ENCODE assay signal across 8 mouse cellular contexts in the genomic region with DNA sequence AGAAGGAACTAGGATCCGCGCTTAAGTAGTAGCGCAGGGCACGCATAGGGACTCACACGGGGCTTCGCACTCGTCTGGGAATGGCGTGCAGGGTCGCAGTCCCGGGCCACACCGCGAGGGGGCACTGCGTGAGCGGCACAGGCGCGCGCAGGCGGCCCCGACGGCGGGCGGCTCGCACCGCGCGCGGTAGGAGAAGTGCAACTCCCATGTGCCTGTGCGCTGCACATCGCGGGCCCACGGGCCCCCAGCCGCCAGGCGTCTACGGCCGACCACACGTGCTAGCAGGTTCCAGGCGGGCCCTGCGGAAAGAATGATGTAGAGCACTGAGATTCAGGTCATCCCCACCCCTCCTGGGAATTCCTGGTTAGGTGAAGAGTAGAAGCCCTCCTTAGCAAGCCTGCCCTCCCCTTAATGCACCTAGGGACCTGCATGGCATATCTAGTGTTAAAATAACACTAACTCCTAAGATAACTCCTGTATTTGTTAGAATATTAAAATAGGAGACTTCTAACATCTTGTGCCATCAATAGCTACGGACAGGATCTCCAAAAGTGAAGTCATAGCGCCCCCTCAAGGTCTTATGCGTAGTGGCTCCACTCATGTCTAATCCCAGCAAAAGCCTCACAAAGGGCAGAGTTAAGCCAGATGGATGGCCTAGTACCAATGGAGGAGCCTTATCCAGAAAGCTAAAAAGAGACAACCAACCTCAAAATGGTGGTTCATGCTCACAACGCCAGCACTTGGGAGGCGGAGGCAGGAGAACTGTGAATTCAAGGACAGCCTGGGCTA. TPM values are rescaled to one million over a fixed set of nuclear protein-coding genes. Genes with fewer than 3 reads are reported as not detected.
DNase-seq lines count a peak whose midpoint lies in the region; ATAC-seq and TF ChIP-seq lines count a peak whose summit lies in the region.

No protein-coding gene starts in this region.

- no peak overlapping the region for H3K9ac ChIP-seq in MEL (ENCODE audit: control insufficient read depth, low read depth, low read length, poor library complexity, severe bottlenecking)
- peak overlapping the region; percentile 24 for H3K9ac ChIP-seq in hindbrain, embryonic 12.5 days
- peak overlapping the region; percentile 61 for H3K9ac ChIP-seq in midbrain, embryonic 13.5 days (replicated peaks)

- peak overlapping the region; percentile 62 for H3K4me2 ChIP-seq in hindbrain, embryonic 12.5 days (replicated peaks)
- H3K4me2 ChIP-seq in midbrain, embryonic 13.5 days (replicated peaks): peak overlapping the region; percentile 77

- H3K4me3 ChIP-seq in MEL (ENCODE audit: control insufficient read depth in 1 of 2, insufficient read depth in 1 of 2, low read depth in 2 of 2, low read length in 2 of 2): no peak overlapping the region
- peak overlapping the region; percentile 25 for H3K4me3 ChIP-seq in hindbrain, embryonic 12.5 days
- peak overlapping the region; percentile 63 for H3K4me3 ChIP-seq in midbrain, embryonic 13.5 days (replicated peaks)

- TF ChIP-seq EP300 in MEL (IDR thresholded peaks at IDR 0.05; ENCODE audit: low read depth in 1 of 2, low read length in 2 of 2): no peak

- TF ChIP-seq RAD21 in MEL (IDR thresholded peaks at IDR 0.05; ENCODE audit: low read depth, low read length): peak; percentile 96

- no peak for TF ChIP-seq POLR2A in MEL (IDR thresholded peaks at IDR 0.05; ENCODE audit: control insufficient read depth in 1 of 2, insufficient read depth in 1 of 2, low read depth in 1 of 2, low read length in 2 of 2, poor library complexity in 1 of 2)

- H3K36me3 ChIP-seq in MEL (ENCODE audit: control insufficient read depth in 1 of 2, insufficient read depth in 2 of 2, low read length in 2 of 2): no peaks in the 10 kb centered on the region
- H3K36me3 ChIP-seq in hindbrain, embryonic 12.5 days: no peaks in the 10 kb centered on the region
- H3K36me3 ChIP-seq in midbrain, embryonic 13.5 days: no peaks in the 10 kb centered on the region

- no peaks in the 10 kb centered on the region for H3K27me3 ChIP-seq in MEL (ENCODE audit: control insufficient read depth in 1 of 2, insufficient read depth in 2 of 2, low read length in 2 of 2)
- peaks cover 55% of the 10 kb centered on the region for H3K27me3 ChIP-seq in hindbrain, embryonic 12.5 days
- peaks cover 22% of the 10 kb centered on the region for H3K27me3 ChIP-seq in midbrain, embryonic 13.5 days

- TF ChIP-seq CTCF in MEL (IDR thresholded peaks at IDR 0.05 in 2 of 3, conservative IDR thresholded peaks at IDR 0.05 in 1 of 3; ENCODE audit: control insufficient read depth in 1 of 3, insufficient read depth in 1 of 3, low read depth in 2 of 3, low read length in 3 of 3, poor library complexity in 1 of 3, severe bottlenecking in 1 of 3): peak; percentile 53 to 92 (median 57)

- 15% methylated on average over 43 of the region's 43 CpGs for WGBS in hindbrain, embryonic 12.5 days
- 10% methylated on average over 43 of the region's 43 CpGs for WGBS in midbrain, embryonic 13.5 days

- no peaks in the 10 kb centered on the region for H3K4me1 ChIP-seq in MEL (ENCODE audit: control insufficient read depth in 1 of 2, insufficient read depth in 2 of 2, low read length in 2 of 2)
- peaks cover 42% of the 10 kb centered on the region for H3K4me1 ChIP-seq in hindbrain, embryonic 12.5 days
- peaks cover 65% of the 10 kb centered on the region for H3K4me1 ChIP-seq in midbrain, embryonic 13.5 days (replicated peaks)

- DNase-seq in cerebellum, adult 11 months: peak; percentile 46
- DNase-seq in MEL (ENCODE audit: low read depth, low spot score): peak; percentile 77
- DNase-seq in embryo, embryonic 11 days: peak; percentile 87
- peak; percentile 52 for DNase-seq in left cerebral cortex, postnatal 4 days
- peak; percentile 58 for DNase-seq in thymus, postnatal 4 days

- H3K79me2 ChIP-seq in MEL (ENCODE audit: control insufficient read depth, insufficient read depth, low read length, poor library complexity): no peaks in the 10 kb centered on the region

- intact Hi-C loops in left cerebral cortex, postnatal 4 days (cut with DNase I): no loop called here

- H3K9me3 ChIP-seq in MEL (replicated peaks; ENCODE audit: insufficient read depth, low read length): no peaks in the 10 kb centered on the region
- H3K9me3 ChIP-seq in hindbrain, embryonic 12.5 days (replicated peaks): no peaks in the 10 kb centered on the region
- H3K9me3 ChIP-seq in midbrain, embryonic 13.5 days: no peaks in the 10 kb centered on the region

- H3K27ac ChIP-seq in MEL (ENCODE audit: control insufficient read depth, low read depth, low read length): no peak overlapping the region
- H3K27ac ChIP-seq in hindbrain, embryonic 12.5 days: peak overlapping the region; percentile 31; the same call in 1 of the 2 replicates
- H3K27ac ChIP-seq in midbrain, embryonic 13.5 days: peak overlapping the region; percentile 62

- no peak for ATAC-seq in cerebellum, adult (ENCODE audit: insufficient number of reproducible peaks, low FRiP score, low TSS enrichment)
- peak; percentile 22; the same call in 1 of the 2 replicates for ATAC-seq in hindbrain, embryonic 12.5 days (ENCODE audit: low FRiP score)
- ATAC-seq in midbrain, embryonic 13.5 days: peak; percentile 18; the same call in 1 of the 2 replicates

TF ChIP-seq in MEL, 35 proteins besides CTCF, POLR2A, EP300 and RAD21:
- TF ChIP-seq ZMIZ1 (IDR thresholded peaks at IDR 0.05; ENCODE audit: low read depth, low read length): no peak
- TF ChIP-seq SIN3A (IDR thresholded peaks at IDR 0.05; ENCODE audit: low read length): 0 out of 2 replicates have a peak, but pooled peaks have one; percentile 14
- no peak for TF ChIP-seq MXI1 (IDR thresholded peaks at IDR 0.05; ENCODE audit: low read depth, low read length)
- TF ChIP-seq ZC3H11A (IDR thresholded peaks at IDR 0.05; ENCODE audit: low read depth, low read length): peak; percentile 84
- peak; percentile 83 for TF ChIP-seq SMC3 (IDR thresholded peaks at IDR 0.05; ENCODE audit: low read depth, low read length)
TF ChIP-seq in MEL: peak in this region for 3.

RNA-seq across cellular contexts. Expression of a gene that starts 3.0 kb away (rescaled TPM):
- total RNA-seq in MEL (2012; rRNA removed): 0.15 and 0.16 TPM in 2 replicates
- polyA plus RNA-seq in MEL (2012; ENCODE audit: insufficient read depth in 1 of 2, insufficient read length in 2 of 2, low read depth in 1 of 2, low replicate concordance in 2 of 2, missing spikeins in 1 of 2): under 1 TPM in 1 of 2 experiments, not detected in 1; 0.57 TPM
- 56.6 and 58.9 TPM in 2 replicates for polyA plus RNA-seq in hindbrain, embryonic 12.5 days (2016; fragmentation: Nextera tagmentation; extraction: Ambion mirVana)
- total RNA-seq in left cerebral cortex, postnatal 4 days (2021): 1 to 10 TPM; 6.9 to 8.1 TPM
- 29.3 and 41.5 TPM in 2 replicates for polyA plus RNA-seq in midbrain, embryonic 13.5 days (2015; fragmentation: Nextera tagmentation; extraction: Ambion mirVana)

RNA-seq across cellular contexts. Expression of a gene that starts 8.0 kb away (rescaled TPM):
- not detected in 2 replicates for total RNA-seq in MEL (2012; rRNA removed)
- polyA plus RNA-seq in MEL (2012; ENCODE audit: insufficient read depth in 1 of 2, insufficient read length in 2 of 2, low read depth in 1 of 2, low replicate concordance in 2 of 2, missing spikeins in 1 of 2): not detected
- polyA plus RNA-seq in hindbrain, embryonic 12.5 days (2016; fragmentation: Nextera tagmentation; extraction: Ambion mirVana): 0.34 and 0.82 TPM in 2 replicates
- 1 to 10 TPM; 1.1 to 1.3 TPM for total RNA-seq in left cerebral cortex, postnatal 4 days (2021)
- polyA plus RNA-seq in midbrain, embryonic 13.5 days (2015; fragmentation: Nextera tagmentation; extraction: Ambion mirVana): 0.44 and 1.00 TPM in 2 replicates

RNA-seq across cellular contexts. Expression of a gene that starts 12.8 kb away (rescaled TPM):
- 142 and 167 TPM in 2 replicates for total RNA-seq in MEL (2012; rRNA removed)
- 100 to 1,000 TPM in 1 of 2 experiments, not detected in 1; 216 TPM for polyA plus RNA-seq in MEL (2012; ENCODE audit: insufficient read depth in 1 of 2, insufficient read length in 2 of 2, low read depth in 1 of 2, low replicate concordance in 2 of 2, missing spikeins in 1 of 2)
- 142 and 160 TPM in 2 replicates for polyA plus RNA-seq in hindbrain, embryonic 12.5 days (2016; fragmentation: Nextera tagmentation; extraction: Ambion mirVana)
- 10 to 100 TPM; 59.7 to 66.7 TPM for total RNA-seq in left cerebral cortex, postnatal 4 days (2021)
- polyA plus RNA-seq in midbrain, embryonic 13.5 days (2015; fragmentation: Nextera tagmentation; extraction: Ambion mirVana): 153 TPM in 2 replicates

RNA-seq across cellular contexts. Expression of a gene that starts 21.5 kb away (rescaled TPM):
- total RNA-seq in MEL (2012; rRNA removed): 3.2 TPM in 2 replicates
- polyA plus RNA-seq in MEL (2012; ENCODE audit: insufficient read depth in 1 of 2, insufficient read length in 2 of 2, low read depth in 1 of 2, low replicate concordance in 2 of 2, missing spikeins in 1 of 2): 1 to 10 TPM in 1 of 2 experiments, not detected in 1; 5.3 TPM
- 26.7 and 28.4 TPM in 2 replicates for polyA plus RNA-seq in hindbrain, embryonic 12.5 days (2016; fragmentation: Nextera tagmentation; extraction: Ambion mirVana)
- total RNA-seq in left cerebral cortex, postnatal 4 days (2021): 10 to 100 TPM; 44.2 to 46.9 TPM
- 36.7 and 41.4 TPM in 2 replicates for polyA plus RNA-seq in midbrain, embryonic 13.5 days (2015; fragmentation: Nextera tagmentation; extraction: Ambion mirVana)

RNA-seq across cellular contexts. Expression of a gene that starts 31.4 kb away (rescaled TPM):
- total RNA-seq in MEL (2012; rRNA removed): not detected in 2 replicates
- polyA plus RNA-seq in MEL (2012; ENCODE audit: insufficient read depth in 1 of 2, insufficient read length in 2 of 2, low read depth in 1 of 2, low replicate concordance in 2 of 2, missing spikeins in 1 of 2): not detected
- 19.3 and 20.0 TPM in 2 replicates for polyA plus RNA-seq in hindbrain, embryonic 12.5 days (2016; fragmentation: Nextera tagmentation; extraction: Ambion mirVana)
- 10 to 100 TPM; 73.3 to 78.0 TPM for total RNA-seq in left cerebral cortex, postnatal 4 days (2021)
- 3.8 and 4.3 TPM in 2 replicates for polyA plus RNA-seq in midbrain, embryonic 13.5 days (2015; fragmentation: Nextera tagmentation; extraction: Ambion mirVana)

Comparison
In these comparisons a context has a peak if more than half of its experiments do, and no peak if none do; other contexts are left out.
1. H3K4me3 ChIP-seq: peak in hindbrain, embryonic 12.5 days (single experiment) and midbrain, embryonic 13.5 days (single experiment); none in MEL (0 of 2).
2. RNA of a gene that starts 3.0 kb away (polyA plus RNA-seq): 56.6 to 58.9 TPM in hindbrain, embryonic 12.5 days and 29.3 to 41.5 TPM in midbrain, embryonic 13.5 days; 0.57 TPM in MEL; every median in the first group is over 10 times any median in the second.
3. Peak in every context shown above with its lines, with median percentiles within 50 percentile points of each other: DNase-seq.